Mouse (Mus musculus) hematopoietic multipotent progenitor cell, adult 10-12 weeks (in vitro differentiated cells): Measurements from ENCODE around the gene Olfr1298. TPM values are rescaled to one million over a fixed set of nuclear protein-coding genes. Genes with fewer than 3 reads are reported as not detected.

Source experiments
- polyA plus RNA-seq: library from polyadenylated mRNA; stranded (reverse); fragments of >175 nt; gene quantifications from 2 replicates; pipeline ENCODE4 v1.2.3, GENCODE M21; 2012; ENCODE audit warnings: low replicate concordance

Olfr1298 gene
- polyA plus RNA-seq = not detected in 2 replicates

DNA sequence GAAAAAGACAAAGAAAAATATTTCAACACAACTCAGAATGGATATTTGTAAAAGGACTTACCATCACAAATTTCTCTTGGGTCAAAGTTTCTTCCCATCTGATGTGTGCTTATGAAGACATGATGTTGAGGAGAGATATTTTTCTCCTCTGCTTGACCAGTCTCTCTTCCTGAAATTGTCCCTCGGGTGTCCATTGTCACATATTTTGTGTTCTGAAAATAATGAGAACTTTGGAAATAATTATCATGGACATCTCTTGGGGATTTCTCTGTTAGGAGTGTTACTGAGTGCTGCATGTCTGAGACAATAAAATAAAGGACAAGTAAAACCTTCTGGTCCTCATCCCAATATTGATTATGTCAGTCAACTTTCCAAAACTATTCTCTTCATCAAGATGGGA, at the start of gene Olfr1298:
Gene Olfr1298, minus strand, starts transcription at position 101 of the 400 bp plus-strand sequence.

DNA sequence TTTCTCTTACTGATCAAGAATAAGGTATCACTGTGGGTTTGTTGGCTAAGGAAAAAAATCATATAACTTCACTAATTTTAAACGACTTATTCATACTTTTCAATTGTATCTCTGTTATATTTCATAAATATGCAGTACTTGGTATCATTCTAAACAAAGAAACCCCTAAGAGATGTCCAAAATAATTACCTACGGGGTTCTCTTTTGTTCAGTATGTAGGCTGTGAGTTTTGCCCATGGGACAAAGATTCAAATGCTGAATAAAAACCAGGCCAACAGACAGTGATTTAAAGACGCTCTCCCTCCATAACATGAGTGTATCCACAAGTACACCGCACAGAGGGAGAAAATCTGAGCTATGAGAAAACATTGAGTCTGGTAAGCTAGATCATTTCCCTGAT, 12.1 kb upstream of the Olfr1298 start, which contains the start of gene Olfr1299:
Gene Olfr1299, plus strand, starts transcription at position 301 of the 400 bp plus-strand sequence.

DNA sequence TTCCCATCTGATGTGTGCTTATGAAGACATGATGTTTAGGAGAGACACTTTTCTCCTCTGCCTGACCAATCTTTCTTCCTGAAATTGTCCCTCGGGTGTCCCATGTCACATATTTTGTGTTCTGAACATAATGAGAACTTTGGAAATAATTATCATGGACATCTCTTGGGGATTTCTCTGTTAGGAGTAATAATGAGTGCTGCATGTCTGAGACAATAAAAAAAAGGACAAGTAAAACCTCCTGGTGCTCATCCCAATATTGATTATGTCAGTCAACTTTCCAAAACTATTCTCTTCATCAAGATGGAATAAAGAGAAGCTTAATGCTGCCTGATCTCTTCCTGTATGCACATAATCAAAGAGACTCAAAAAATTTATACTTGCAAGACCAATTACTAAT, 22.6 kb downstream of the Olfr1298 start, which contains the start of gene Olfr1297:
Gene Olfr1297, minus strand, starts transcription at position 101 of the 400 bp plus-strand sequence.

Other genes starting within 250 kb of the Olfr1298 start
- gene Olfr1286, start 226.1 kb downstream of the Olfr1298 start, polyA plus RNA-seq = not detected in 2 replicates
- gene Olfr1287, start 200.1 kb downstream of the Olfr1298 start, polyA plus RNA-seq = 0.21 TPM in 1 of 2 replicates, not detected in the other
- not detected in 2 replicates for gene Olfr1288, start 175.1 kb downstream of the Olfr1298 start, polyA plus RNA-seq
- gene Olfr1289, start 168.4 kb downstream of the Olfr1298 start, polyA plus RNA-seq = not detected in 2 replicates
- not detected in 2 replicates for gene Olfr1290, start 155.4 kb downstream of the Olfr1298 start, polyA plus RNA-seq
- gene Olfr1291-ps1, start 152.0 kb downstream of the Olfr1298 start, polyA plus RNA-seq = not detected in 2 replicates
- not detected in 2 replicates for gene Olfr1293-ps, start 124.0 kb downstream of the Olfr1298 start, polyA plus RNA-seq
- not detected in 2 replicates for gene Olfr1294, start 108.9 kb downstream of the Olfr1298 start, polyA plus RNA-seq
- gene Olfr1295, start 79.5 kb downstream of the Olfr1298 start, polyA plus RNA-seq = not detected in 2 replicates
- not detected in 2 replicates for gene Olfr1297, start 22.7 kb downstream of the Olfr1298 start, polyA plus RNA-seq
- gene Olfr1299, start 12.2 kb upstream of the Olfr1298 start, polyA plus RNA-seq = not detected in 2 replicates
- not detected in 2 replicates for gene Olfr1301, start 101.8 kb upstream of the Olfr1298 start, polyA plus RNA-seq
- not detected in 2 replicates for gene Olfr1302, start 128.2 kb upstream of the Olfr1298 start, polyA plus RNA-seq
- gene Olfr1303, start 171.1 kb upstream of the Olfr1298 start, polyA plus RNA-seq = not detected in 2 replicates
- not detected in 2 replicates for gene Olfr1305, start 227.9 kb upstream of the Olfr1298 start, polyA plus RNA-seq